Mouse (Mus musculus): ENCODE results near the gene Myh8. TPM values are rescaled to one million over a fixed set of nuclear protein-coding genes. Genes with fewer than 3 reads are reported as not detected.

Gene Myh8
- polyA plus RNA-seq, 1 experiment from 2014 or later, result 0.72 TPM

DNA sequence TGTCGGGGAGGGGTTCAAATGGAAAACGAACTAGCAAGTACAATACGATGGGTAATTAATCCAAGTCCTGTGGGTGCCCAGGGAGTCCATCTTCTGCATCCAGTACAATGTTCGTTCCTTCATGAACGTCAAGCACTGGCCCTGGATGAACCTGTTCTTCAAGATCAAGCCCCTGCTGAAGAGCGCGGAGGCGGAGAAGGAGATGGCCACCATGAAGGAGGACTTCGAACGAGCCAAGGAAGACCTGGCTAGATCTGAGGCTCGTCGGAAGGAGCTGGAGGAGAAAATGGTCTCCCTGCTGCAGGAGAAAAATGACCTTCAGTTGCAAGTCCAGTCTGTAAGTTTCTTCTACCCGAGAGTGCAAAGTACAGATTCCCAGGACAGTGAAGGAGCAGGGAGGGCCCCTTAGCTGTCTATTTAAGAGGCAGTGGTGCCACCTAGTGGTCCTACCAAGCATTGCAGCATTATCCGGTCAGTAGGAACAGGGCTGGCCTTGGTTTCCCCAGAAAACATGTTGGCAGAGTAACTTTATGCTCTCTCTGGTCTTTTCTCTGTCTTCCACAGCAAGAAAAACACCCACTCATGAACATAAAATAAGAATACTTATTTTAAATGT is 73.3 kb downstream of the Myh8 start:
- H3K4me3 ChIP-seq (replicated peaks; ENCODE audit: low read length), result no peak overlapping the region
- H3K4me1 ChIP-seq (replicated peaks; ENCODE audit: control insufficient read depth, insufficient read depth, low read length), result no peaks in the 10 kb centered on the region
- peak; percentile 94 for DNase-seq (ENCODE audit: low spot score)
- no peaks in the 10 kb centered on the region for H3K36me3 ChIP-seq (replicated peaks; ENCODE audit: control insufficient read depth, insufficient read depth)
- no peak overlapping the region for H3K4me2 ChIP-seq (replicated peaks)
- WGBS, result 59% methylated on average over 14 of the region's 14 CpGs
- no peaks in the 10 kb centered on the region for H3K27me3 ChIP-seq (ENCODE audit: control insufficient read depth, insufficient read depth, low read length)
- no peak overlapping the region for H3K9ac ChIP-seq
- no peak for ATAC-seq (ENCODE audit: low FRiP score)
- no peak overlapping the region for H3K27ac ChIP-seq
- no peaks in the 10 kb centered on the region for H3K9me3 ChIP-seq (ENCODE audit: control insufficient read depth, low read length)

DNA sequence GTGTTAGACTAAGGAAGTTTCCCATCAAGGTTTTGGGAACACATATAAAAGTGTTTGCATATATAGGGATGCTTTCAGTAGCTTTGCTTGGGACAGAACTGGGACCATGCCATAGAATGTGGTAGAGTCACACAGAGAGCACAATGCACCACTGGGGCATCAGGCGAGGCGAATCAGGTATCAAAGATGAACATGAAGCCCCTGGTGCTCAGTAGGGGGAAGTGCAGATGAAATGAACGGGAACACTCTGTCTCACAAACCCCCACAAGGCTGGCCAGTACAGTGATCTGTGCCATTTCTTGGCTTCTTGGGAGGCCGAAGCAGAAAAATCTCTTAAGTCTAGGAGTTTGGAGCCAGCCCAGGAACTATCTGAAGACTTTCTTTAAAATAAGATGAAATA is 76.1 kb downstream of the Myh8 start:
- Histone ChIP-seq H3K4me3 (replicated peaks; ENCODE audit: low read length) (no peak overlapping the region), H3K4me1 (replicated peaks; ENCODE audit: control insufficient read depth, insufficient read depth, low read length) (no peaks in the 10 kb centered on the region), H3K27ac (no peak overlapping the region), H3K9ac (no peak overlapping the region), H3K9me3 (ENCODE audit: control insufficient read depth, low read length) (no peaks in the 10 kb centered on the region), H3K4me2 (replicated peaks) (no peak overlapping the region), H3K27me3 (ENCODE audit: control insufficient read depth, insufficient read depth, low read length) (no peaks in the 10 kb centered on the region), H3K36me3 (replicated peaks; ENCODE audit: control insufficient read depth, insufficient read depth) (no peaks in the 10 kb centered on the region)
- WGBS, result 48% methylated on average over 4 of the region's 4 CpGs
- no peak for DNase-seq (ENCODE audit: low spot score)
- no peak for ATAC-seq (ENCODE audit: low FRiP score)

DNA sequence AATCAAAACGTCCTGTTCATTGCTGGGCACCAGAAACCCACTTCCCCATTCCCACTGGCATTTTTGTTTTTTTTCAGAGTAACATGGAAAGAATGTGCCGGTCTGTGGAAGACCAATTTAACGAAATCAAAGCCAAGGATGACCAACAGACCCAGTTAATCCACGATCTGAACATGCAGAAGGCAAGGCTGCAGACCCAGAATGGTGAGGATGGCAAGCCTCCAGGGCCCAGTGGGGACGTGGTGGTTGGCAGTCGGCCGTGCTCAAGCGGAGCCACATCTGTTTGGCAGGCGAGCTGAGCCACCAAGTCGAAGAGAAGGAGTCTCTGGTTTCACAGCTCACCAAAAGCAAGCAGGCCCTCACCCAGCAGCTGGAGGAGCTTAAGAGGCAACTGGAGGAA is 81.1 kb downstream of the Myh8 start:
- Histone ChIP-seq H3K36me3 (replicated peaks; ENCODE audit: control insufficient read depth, insufficient read depth) (no peaks in the 10 kb centered on the region), H3K27ac (no peak overlapping the region), H3K4me1 (replicated peaks; ENCODE audit: control insufficient read depth, insufficient read depth, low read length) (no peaks in the 10 kb centered on the region), H3K27me3 (ENCODE audit: control insufficient read depth, insufficient read depth, low read length) (no peaks in the 10 kb centered on the region), H3K9ac (no peak overlapping the region), H3K4me3 (replicated peaks; ENCODE audit: low read length) (no peak overlapping the region), H3K4me2 (replicated peaks) (no peak overlapping the region), H3K9me3 (ENCODE audit: control insufficient read depth, low read length) (no peaks in the 10 kb centered on the region)
- WGBS, result 75% methylated on average over 10 of the region's 10 CpGs
- DNase-seq (ENCODE audit: low spot score) (no peak), ATAC-seq (ENCODE audit: low FRiP score) (no peak)

Other genes starting within 250 kb of the Myh8 start
- 32.4 and 37.0 TPM in 2 replicates for gene Adprm, start 224.5 kb upstream of the Myh8 start, polyA plus RNA-seq (2014; fragmentation: Nextera tagmentation; extraction: Ambion mirVana)
- gene Sco1, start 224.5 kb upstream of the Myh8 start, polyA plus RNA-seq (2014; fragmentation: Nextera tagmentation; extraction: Ambion mirVana), result 10.2 and 11.7 TPM in 2 replicates
- gene Myh3, start 198.8 kb upstream of the Myh8 start, polyA plus RNA-seq (2014; fragmentation: Nextera tagmentation; extraction: Ambion mirVana), result 0.17 and 0.23 TPM in 2 replicates
- 0.30 and 0.43 TPM in 2 replicates for gene Myh2, start 106.1 kb upstream of the Myh8 start, polyA plus RNA-seq (2014; fragmentation: Nextera tagmentation; extraction: Ambion mirVana)
- gene Myh1, start 77.1 kb upstream of the Myh8 start, polyA plus RNA-seq (2014; fragmentation: Nextera tagmentation; extraction: Ambion mirVana), result 0.13 and 0.18 TPM in 2 replicates
- not detected in 2 replicates for gene Myh4, start 39.1 kb upstream of the Myh8 start, polyA plus RNA-seq (2014; fragmentation: Nextera tagmentation; extraction: Ambion mirVana)
- gene Myh13, start 44.5 kb downstream of the Myh8 start, polyA plus RNA-seq (2014; fragmentation: Nextera tagmentation; extraction: Ambion mirVana), result 0.13 and 0.70 TPM in 2 replicates
- gene Gas7, start 178.3 kb downstream of the Myh8 start, polyA plus RNA-seq (2014; fragmentation: Nextera tagmentation; extraction: Ambion mirVana), result 19.4 and 21.8 TPM in 2 replicates